ENCODE assay signal across 17 mouse cellular contexts in genomic region chr15:36333857-36334256, GRCm38 (mm10).
DNase-seq lines count a peak whose midpoint lies in the region; ATAC-seq and TF ChIP-seq lines count a peak whose summit lies in the region.
"Had no signal": no experiment of that assay in that cellular context is flagged by ENCODE, and none has a peak within 500 bp of the region (broad histone marks: within the 10 kb centered on the region; RNA-seq: fewer than 3 reads in every experiment).

No protein-coding gene starts in this region.

- H3K27ac ChIP-seq in cerebellum, adult 2 months (ENCODE audit: insufficient read depth, low read length): no peak overlapping the region
- H3K27ac ChIP-seq in lung, postnatal 0 days (ENCODE audit: low read length): no peak overlapping the region
- H3K27ac ChIP-seq in stomach, embryonic 16.5 days (ENCODE audit: low read length): peak overlapping the region; percentile 31
- no peak overlapping the region for H3K27ac ChIP-seq in midbrain, embryonic 14.5 days (replicated peaks; ENCODE audit: low read depth, low read length)
- H3K27ac ChIP-seq: heart, embryonic 13.5 days; limb, embryonic 15.5 days; neural tube, embryonic 12.5 days had no signal

- DNase-seq in cerebellum, adult 2 months: peak; percentile 29 to 59
- DNase-seq in cerebellum, postnatal 4 days (ENCODE audit: low spot score in 2 of 2): no peak
- DNase-seq in lung, postnatal 0 days (ENCODE audit: low spot score): peak; percentile 32
- DNase-seq in lung, postnatal 4 days: no peak
- peak; percentile 57 for DNase-seq in cerebellum, adult 9-10 months
- DNase-seq in midbrain, embryonic 14.5 days: no peak
- DNase-seq in embryo, embryonic 11 days: no peak
- DNase-seq: gastrocnemius, postnatal 36 days; heart, postnatal 36 days; thymus, adult 18-20 months had no signal

- H3K9me3 ChIP-seq in lung, postnatal 0 days (ENCODE audit: low read length): no peaks in the 10 kb centered on the region
- H3K9me3 ChIP-seq in stomach, embryonic 16.5 days (replicated peaks; ENCODE audit: control insufficient read depth, low read length): no peaks in the 10 kb centered on the region
- H3K9me3 ChIP-seq in midbrain, embryonic 14.5 days (ENCODE audit: control insufficient read depth, low read length): no peaks in the 10 kb centered on the region
- H3K9me3 ChIP-seq: heart, embryonic 13.5 days; limb, embryonic 15.5 days; neural tube, embryonic 12.5 days had no signal

- H3K4me3 ChIP-seq in cerebellum, adult 2 months (replicated peaks; ENCODE audit: insufficient read depth, low read depth, low read length): no peak overlapping the region
- H3K4me3 ChIP-seq in lung, postnatal 0 days (ENCODE audit: low read depth, low read length): no peak overlapping the region
- H3K4me3 ChIP-seq in stomach, embryonic 16.5 days (replicated peaks; ENCODE audit: low read length): no peak overlapping the region
- H3K4me3 ChIP-seq in midbrain, embryonic 14.5 days (replicated peaks; ENCODE audit: low read depth, low read length): no peak overlapping the region
- H3K4me3 ChIP-seq: heart, embryonic 13.5 days; limb, embryonic 15.5 days; neural tube, embryonic 12.5 days had no signal

- TF ChIP-seq CTCF in cerebellum, adult 2 months (IDR thresholded peaks at IDR 0.05; ENCODE audit: borderline replicate concordance, insufficient read depth, low read depth, low read length): no peak
- TF ChIP-seq CTCF in lung, postnatal 0 days (IDR thresholded peaks at IDR 0.05): no peak

- peak; percentile 41 for ATAC-seq in lung, postnatal 0 days
- no peak for ATAC-seq in stomach, embryonic 16.5 days (ENCODE audit: insufficient read depth, low FRiP score)
- no peak for ATAC-seq in midbrain, embryonic 14.5 days (ENCODE audit: low FRiP score, low TSS enrichment)
- ATAC-seq: forebrain, embryonic 14.5 days; hindbrain, embryonic 16.5 days; Patski had no signal

- H3K36me3 ChIP-seq in lung, postnatal 0 days (ENCODE audit: insufficient read depth, low read length): no peaks in the 10 kb centered on the region
- no peaks in the 10 kb centered on the region for H3K36me3 ChIP-seq in stomach, embryonic 16.5 days (ENCODE audit: control insufficient read depth, insufficient read depth, low read length)
- H3K36me3 ChIP-seq in midbrain, embryonic 14.5 days (ENCODE audit: control insufficient read depth, insufficient read depth, low read length): no peaks in the 10 kb centered on the region
- H3K36me3 ChIP-seq: heart, embryonic 13.5 days; limb, embryonic 15.5 days; neural tube, embryonic 12.5 days had no signal

- H3K9ac ChIP-seq in lung, postnatal 0 days (replicated peaks; ENCODE audit: low read depth): no peak overlapping the region
- H3K9ac ChIP-seq in stomach, embryonic 16.5 days (ENCODE audit: low read length): no peak overlapping the region
- H3K9ac ChIP-seq in midbrain, embryonic 14.5 days (replicated peaks; ENCODE audit: low read length): no peak overlapping the region
- H3K9ac ChIP-seq: heart, embryonic 13.5 days; limb, embryonic 15.5 days; neural tube, embryonic 12.5 days had no signal

- H3K4me1 ChIP-seq in cerebellum, adult 2 months (ENCODE audit: control insufficient read depth, insufficient read depth, low read length): peaks cover 3% of the 10 kb centered on the region; the same call in 1 of the 2 replicates
- peaks cover 4% of the 10 kb centered on the region; the same call in 1 of the 2 replicates for H3K4me1 ChIP-seq in lung, postnatal 0 days (ENCODE audit: insufficient read depth, low read depth, low read length)
- no peaks in the 10 kb centered on the region for H3K4me1 ChIP-seq in stomach, embryonic 16.5 days (ENCODE audit: control insufficient read depth, insufficient read depth, low read length)
- no peaks in the 10 kb centered on the region for H3K4me1 ChIP-seq in midbrain, embryonic 14.5 days (ENCODE audit: control insufficient read depth, insufficient read depth, low read length)
- H3K4me1 ChIP-seq: limb, embryonic 15.5 days; neural tube, embryonic 12.5 days had no signal

- no peak for TF ChIP-seq EP300 in lung, postnatal 0 days (IDR thresholded peaks at IDR 0.05)

- WGBS in cerebellum, adult 2 months: 12% methylated on average over 1 of the region's 1 CpGs
- 27% methylated on average over 1 of the region's 1 CpGs for WGBS in lung, postnatal 0 days
- WGBS in stomach, embryonic 16.5 days: 43% methylated on average over 1 of the region's 1 CpGs
- 83% methylated on average over 1 of the region's 1 CpGs for WGBS in midbrain, embryonic 14.5 days

- H3K27me3 ChIP-seq in cerebellum, adult 2 months (ENCODE audit: control insufficient read depth, insufficient read depth, low read length): no peaks in the 10 kb centered on the region
- no peaks in the 10 kb centered on the region for H3K27me3 ChIP-seq in lung, postnatal 0 days (replicated peaks; ENCODE audit: insufficient read depth, low read length)
- H3K27me3 ChIP-seq in stomach, embryonic 16.5 days (ENCODE audit: control insufficient read depth, insufficient read depth, low read length): no peaks in the 10 kb centered on the region
- H3K27me3 ChIP-seq in midbrain, embryonic 14.5 days (ENCODE audit: control insufficient read depth, insufficient read depth, low read length): no peaks in the 10 kb centered on the region
- H3K27me3 ChIP-seq: heart, embryonic 13.5 days; limb, embryonic 15.5 days; neural tube, embryonic 12.5 days; Patski had no signal

- no peak overlapping the region for H3K4me2 ChIP-seq in lung, postnatal 0 days (replicated peaks; ENCODE audit: low read depth, low read length)
- no peak overlapping the region for H3K4me2 ChIP-seq in stomach, embryonic 16.5 days (ENCODE audit: low read depth, low read length)
- no peak overlapping the region for H3K4me2 ChIP-seq in midbrain, embryonic 14.5 days (ENCODE audit: low read length)
- H3K4me2 ChIP-seq: heart, embryonic 13.5 days; limb, embryonic 15.5 days; neural tube, embryonic 12.5 days had no signal

- TF ChIP-seq POLR2A in cerebellum, adult 2 months (IDR thresholded peaks at IDR 0.05; ENCODE audit: borderline replicate concordance, insufficient read depth, low read length): no peak

Comparison
In these comparisons a context has a peak if more than half of its experiments do, and no peak if none do; other contexts are left out.
1. DNase-seq: peak in cerebellum, adult 2 months (2 of 2), lung, postnatal 0 days (single experiment) and cerebellum, adult 9-10 months (single experiment); none in cerebellum, postnatal 4 days (0 of 2), lung, postnatal 4 days (0 of 2), midbrain, embryonic 14.5 days (single experiment) and embryo, embryonic 11 days (single experiment).